Mouse (Mus musculus) midbrain, postnatal 0 days (tissue): ENCODE measurements at regions not wholly inside any gene's neighbourhood (a gene's known extent, or its start where the extent isn't known, plus 50 kb on each side); places are given as distances from the start of the nearest gene placed in this dataset.

Source experiments
- ATAC-seq: fragments of 200-750 bp; cut with Nextera tagmentation; 2 replicates; pipeline ENCODE4 v1.8.0; 2017; ENCODE audit warnings: moderate number of reproducible peaks, mild to moderate bottlenecking, moderate TSS enrichment, moderate library complexity; ENCODE audit not compliant: low FRiP score
- DNase-seq: peaks from one replicate; pipeline ENCODE4 v3.0.0-alpha.2; 2015; ENCODE audit warnings: low spot score
- H3K27ac ChIP-seq: fragments of 300-500 bp; sonication (generic); 2 replicates; pipeline ENCODE4 v1.5.1; 2014; ENCODE audit warnings: low read depth, mild to moderate bottlenecking, low read length, mixed read lengths
- H3K27me3 ChIP-seq: fragments of 300-500 bp; sonication (generic); 2 replicates; pipeline ENCODE4 v1.6.1; 2014; ENCODE audit warnings: low read length, control low read depth, mixed read lengths; ENCODE audit not compliant: insufficient read depth
- H3K36me3 ChIP-seq: fragments of 300-500 bp; sonication (generic); 2 replicates; pipeline ENCODE4 v1.6.1; 2014; ENCODE audit warnings: low read length, control low read depth, mixed read lengths; ENCODE audit not compliant: insufficient read depth
- H3K4me1 ChIP-seq: fragments of 300-500 bp; sonication (generic); 2 replicates; pipeline ENCODE4 v1.6.1; 2014; ENCODE audit warnings: mild to moderate bottlenecking, control low read depth, antibody characterized with exemption, low read length, mixed read lengths; ENCODE audit not compliant: insufficient read depth
- H3K4me2 ChIP-seq: fragments of 300-500 bp; sonication (generic); 2 replicates; pipeline ENCODE4 v1.6.1; 2014; ENCODE audit warnings: low read depth, mild to moderate bottlenecking, low read length, mixed read lengths; ENCODE audit not compliant: poor library complexity, severe bottlenecking
- H3K4me3 ChIP-seq: fragments of 300-500 bp; sonication (generic); 2 replicates; pipeline ENCODE4 v1.5.1; 2014; ENCODE audit warnings: low read depth, mild to moderate bottlenecking, low read length, moderate library complexity
- H3K9ac ChIP-seq: fragments of 300-500 bp; sonication (generic); replicated peaks from 2 replicates; pipeline ENCODE4 v1.6.1; 2014; ENCODE audit warnings: mild to moderate bottlenecking, low read length, moderate library complexity, mixed read lengths; ENCODE audit not compliant: poor library complexity, severe bottlenecking
- H3K9me3 ChIP-seq: fragments of 300-500 bp; sonication (generic); 2 replicates; pipeline ENCODE4 v1.6.1; 2016; ENCODE audit warnings: low read length, control low read depth
- CTCF ChIP-seq: IDR thresholded peaks from 2 replicates; pipeline ENCODE4 v1.5.1; 2016; ENCODE audit warnings: antibody characterized with exemption, mild to moderate bottlenecking
- WGBS: fragments of 180-500 bp; shearing (Covaris S2); extraction: QIAGEN DNeasy Blood & Tissue Kit; methylation state at CpG from one replicate; pipeline ENCODE4 v1.1.7; 2014; 5-methylcytosine and 5-hydroxymethylcytosine counted together

DNA sequence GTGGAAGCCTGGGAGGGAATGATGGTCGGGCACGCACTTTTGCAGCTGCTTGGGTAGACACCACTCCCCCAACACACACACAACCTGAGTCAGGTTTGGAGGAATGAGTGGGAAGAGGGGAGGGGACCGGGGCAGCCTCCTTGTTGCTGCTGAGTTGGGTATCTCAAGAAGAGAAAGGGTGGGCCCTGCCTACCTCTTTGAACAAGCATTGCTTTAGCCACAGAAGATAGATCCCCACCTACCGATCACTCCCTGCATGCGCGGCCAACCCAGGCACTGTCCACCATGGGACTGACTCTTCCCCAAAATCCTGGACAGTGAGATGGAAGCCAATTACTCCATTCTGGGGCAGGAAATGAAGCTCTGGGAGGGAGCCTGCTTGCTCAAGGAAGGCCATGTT is 243.2 kb downstream of the Cbln1 start:
- Histone ChIP-seq H3K27ac (no peak overlapping the region), H3K9ac (no peak overlapping the region), H3K27me3 (no peaks in the 10 kb centered on the region), H3K9me3 (no peaks in the 10 kb centered on the region), H3K4me1 (no peaks in the 10 kb centered on the region), H3K4me2 (no peak overlapping the region), H3K36me3 (no peaks in the 10 kb centered on the region), H3K4me3 (no peak overlapping the region)
- TF ChIP-seq CTCF: no peak
- ATAC-seq (no peak), DNase-seq (no peak)
- WGBS: 96% methylated on average over 6 of the region's 6 CpGs

DNA sequence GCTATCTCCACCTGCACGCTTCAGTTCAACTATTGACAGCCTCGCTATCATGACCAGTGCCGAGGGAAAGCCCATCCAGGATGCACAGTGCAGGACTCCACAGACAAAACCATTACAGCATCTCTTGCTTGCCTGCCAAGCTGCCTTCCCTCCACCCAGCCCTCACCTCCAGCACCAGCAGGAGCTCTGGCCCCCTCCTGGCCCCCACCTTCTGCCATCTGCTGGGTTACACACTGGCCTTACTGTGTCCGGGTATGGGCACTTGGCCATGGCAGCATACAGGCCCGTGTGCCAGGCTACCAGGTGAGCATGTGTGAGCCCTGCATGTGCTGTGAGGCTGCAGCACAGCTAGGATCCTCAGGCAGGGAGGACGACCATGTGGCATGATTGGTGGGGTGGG is 243.6 kb downstream of the Cbln1 start:
- Histone ChIP-seq H3K9me3 (no peaks in the 10 kb centered on the region), H3K9ac (no peak overlapping the region), H3K27me3 (no peaks in the 10 kb centered on the region), H3K36me3 (no peaks in the 10 kb centered on the region), H3K4me2 (no peak overlapping the region), H3K4me3 (no peak overlapping the region), H3K27ac (no peak overlapping the region), H3K4me1 (no peaks in the 10 kb centered on the region)
- WGBS: 89% methylated on average over 6 of the region's 6 CpGs
- ATAC-seq (no peak), DNase-seq (peak; percentile 61)
- no peak for TF ChIP-seq CTCF

- Histone ChIP-seq H3K4me1 (no peaks in the 10 kb centered on the region), H3K4me3 (no peak overlapping the region), H3K9ac (no peak overlapping the region), H3K4me2 (no peak overlapping the region), H3K36me3 (no peaks in the 10 kb centered on the region), H3K9me3 (no peaks in the 10 kb centered on the region), H3K27me3 (no peaks in the 10 kb centered on the region), H3K27ac (no peak overlapping the region)
- WGBS: 49% methylated on average over 11 of the region's 11 CpGs
- peak; percentile 85 for ATAC-seq
- DNase-seq: peak; percentile 76
- no peak for TF ChIP-seq CTCF
Measured at GRCm38 (mm10) chr8:87225504-87226425, 246.6 kb downstream of the Cbln1 start.

- no peak for TF ChIP-seq CTCF
- no peak for DNase-seq
- 78% methylated on average over 6 of the region's 6 CpGs for WGBS
Measured at GRCm38 (mm10) chr8:87220581-87220980, 251.8 kb downstream of the Cbln1 start.

DNA sequence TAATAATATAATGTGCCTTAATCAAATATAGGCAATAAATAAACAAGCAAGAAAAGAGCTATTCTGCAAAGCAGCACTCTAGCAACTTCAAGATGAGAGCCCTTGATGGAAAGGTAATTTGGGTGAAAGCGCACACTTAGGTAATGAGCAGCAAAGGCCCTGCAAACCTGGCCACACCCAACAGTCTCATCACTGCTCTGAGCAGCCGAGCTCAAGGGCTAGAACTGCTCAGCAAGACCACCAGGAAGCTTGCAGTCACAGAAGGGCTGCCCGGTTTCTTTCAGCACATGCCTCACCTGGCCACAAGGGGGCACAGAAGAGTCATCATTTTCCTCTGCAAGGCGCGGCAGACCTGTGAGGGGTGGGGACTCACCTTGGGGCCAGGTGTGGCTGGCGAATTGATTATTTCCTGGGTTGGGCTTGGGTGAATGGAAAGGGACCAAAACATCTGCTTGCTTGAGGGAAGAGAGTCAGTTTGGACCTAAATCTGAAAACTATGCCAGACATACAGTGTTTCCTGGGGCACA is 253.4 kb downstream of the Cbln1 start:
- H3K4me3 ChIP-seq: no peak overlapping the region

More at GRCm38 (mm10) chr8:87220581-87220980, 251.8 kb downstream of the Cbln1 start:
- ATAC-seq: no peak
- no peaks in the 10 kb centered on the region; the same call in 1 of the 2 replicates for H3K4me1 ChIP-seq
- no peak overlapping the region for H3K27ac ChIP-seq
- H3K4me3 ChIP-seq: no peak overlapping the region
- H3K9me3 ChIP-seq: no peaks in the 10 kb centered on the region
- no peaks in the 10 kb centered on the region for H3K27me3 ChIP-seq
- H3K36me3 ChIP-seq: no peaks in the 10 kb centered on the region
- no peak overlapping the region for H3K4me2 ChIP-seq
- H3K9ac ChIP-seq: no peak overlapping the region

GRCm38 (mm10) chr8:87214962-87215361 is 257.4 kb downstream of the Cbln1 start:
- DNase-seq (no peak), ATAC-seq (no peak)
- Histone ChIP-seq H3K27ac (no peak overlapping the region), H3K4me2 (peak overlapping the region; percentile 10; the same call in 1 of the 2 replicates), H3K9me3 (no peaks in the 10 kb centered on the region), H3K9ac (no peak overlapping the region), H3K4me3 (no peak overlapping the region), H3K4me1 (no peaks in the 10 kb centered on the region; the same call in 1 of the 2 replicates), H3K27me3 (no peaks in the 10 kb centered on the region), H3K36me3 (no peaks in the 10 kb centered on the region)
- 27% methylated on average over 10 of the region's 10 CpGs for WGBS
- no peak for TF ChIP-seq CTCF

More for the DNA sequence above, 253.4 kb downstream of the Cbln1 start:
- Histone ChIP-seq H3K4me1 (no peaks in the 10 kb centered on the region; the same call in 1 of the 2 replicates), H3K27me3 (no peaks in the 10 kb centered on the region), H3K27ac (no peak overlapping the region), H3K36me3 (no peaks in the 10 kb centered on the region), H3K4me2 (no peak overlapping the region), H3K9me3 (no peaks in the 10 kb centered on the region), H3K9ac (no peak overlapping the region)
- WGBS: 15% methylated on average over 6 of the region's 6 CpGs
- ATAC-seq (no peak), DNase-seq (peak; percentile 50)
- TF ChIP-seq CTCF: peak; percentile 79
